Mouse (Mus musculus) limb, embryonic 13.5 days (tissue): ENCODE data around the gene Usp21. TPM values are rescaled to one million over a fixed set of nuclear protein-coding genes. Genes with fewer than 3 reads are reported as not detected.
A peak's percentile ranks its signal among the peaks of the same experiment; 100 is the strongest.
"Not testable (repeated sequence)": the region's sequence is repeated elsewhere in the genome, so short reads cannot be mapped to it uniquely, and the experiment has no call there.

Experiments
- ATAC-seq: fragments of 200-750 bp; cut with Nextera tagmentation; 2 replicates; pipeline ENCODE4 v1.8.0; 2017; ENCODE audit warnings: low read depth, moderate number of reproducible peaks, moderate TSS enrichment; ENCODE audit not compliant: low FRiP score
- H3K27ac ChIP-seq: fragments of 300-500 bp; sonication (generic); 2 replicates; pipeline ENCODE4 v1.5.1; 2015; ENCODE audit warnings: inconsistent platforms, mild to moderate bottlenecking, moderate library complexity
- H3K27me3 ChIP-seq: fragments of 300-500 bp; sonication (generic); 2 replicates; pipeline ENCODE4 v1.6.1; 2015; ENCODE audit warnings: mild to moderate bottlenecking, inconsistent platforms
- H3K36me3 ChIP-seq: fragments of 300-500 bp; sonication (generic); 2 replicates; pipeline ENCODE4 v1.6.1; 2015; ENCODE audit warnings: inconsistent platforms, mild to moderate bottlenecking, moderate library complexity
- H3K4me1 ChIP-seq: fragments of 300-500 bp; sonication (generic); 2 replicates; pipeline ENCODE4 v1.6.1; 2015; ENCODE audit warnings: inconsistent platforms
- H3K4me2 ChIP-seq: fragments of 300-500 bp; sonication (generic); replicated peaks from 2 replicates; pipeline ENCODE4 v1.6.1; 2015; ENCODE audit warnings: inconsistent platforms, mild to moderate bottlenecking, moderate library complexity
- H3K4me3 ChIP-seq: fragments of 300-500 bp; sonication (generic); 2 replicates; pipeline ENCODE4 v1.5.1; 2015; ENCODE audit warnings: moderate library complexity, mild to moderate bottlenecking, inconsistent platforms
- H3K9ac ChIP-seq: fragments of 300-500 bp; sonication (generic); 2 replicates; pipeline ENCODE4 v1.6.1; 2015; ENCODE audit warnings: mild to moderate bottlenecking, inconsistent platforms
- H3K9me3 ChIP-seq: fragments of 300-500 bp; sonication (generic); 2 replicates; pipeline ENCODE4 v1.6.1; 2016; ENCODE audit warnings: inconsistent platforms
- WGBS: fragments of 180-500 bp; shearing (Covaris S2); methylation state at CpG from one replicate; pipeline ENCODE4 v1.1.7; 2015; 5-methylcytosine and 5-hydroxymethylcytosine counted together
- polyA plus RNA-seq: library from polyadenylated mRNA; unstranded; fragments of >200 nt; fragmentation: Nextera tagmentation; extraction: Ambion mirVana; gene quantifications from 2 replicates; pipeline ENCODE4 v1.2.1, GENCODE M21; 2015

Gene Usp21
- polyA plus RNA-seq, 1 experiment from 2014 or later: 126 TPM

DNA sequence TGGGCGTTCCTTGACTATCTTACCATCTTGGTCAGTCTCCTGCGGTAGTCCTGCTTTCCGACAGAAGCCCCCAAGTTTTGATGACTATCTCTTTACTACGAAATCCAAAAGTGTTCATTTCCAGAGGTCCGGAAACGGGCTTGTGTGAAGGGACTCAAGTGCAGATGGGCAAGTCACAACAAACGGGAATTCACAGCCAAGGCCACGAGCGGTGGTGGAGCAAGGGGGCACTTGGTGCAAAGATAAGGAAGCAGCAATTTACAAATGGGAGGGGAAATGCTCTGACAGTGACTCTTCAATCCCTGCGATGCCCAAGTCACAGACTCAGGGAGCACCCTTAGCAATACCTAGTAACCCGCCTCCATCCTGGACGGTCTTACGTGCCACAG, 40.3 kb downstream of the Usp21 start:
- WGBS: 12% methylated on average over 13 of the region's 13 CpGs
- peak overlapping the region; percentile 84 for H3K4me2 ChIP-seq
- peak overlapping the region; percentile 48; the same call in 1 of the 2 replicates for H3K9ac ChIP-seq
- H3K27me3 ChIP-seq: no peaks in the 10 kb centered on the region
- peaks cover 62% of the 10 kb centered on the region for H3K4me1 ChIP-seq
- peak; percentile 1; the same call in 1 of the 2 replicates for ATAC-seq
- peak overlapping the region; percentile 81 for H3K4me3 ChIP-seq
- H3K27ac ChIP-seq: peak overlapping the region; percentile 90
- peaks cover 28% of the 10 kb centered on the region for H3K36me3 ChIP-seq
- no peaks in the 10 kb centered on the region for H3K9me3 ChIP-seq

DNA sequence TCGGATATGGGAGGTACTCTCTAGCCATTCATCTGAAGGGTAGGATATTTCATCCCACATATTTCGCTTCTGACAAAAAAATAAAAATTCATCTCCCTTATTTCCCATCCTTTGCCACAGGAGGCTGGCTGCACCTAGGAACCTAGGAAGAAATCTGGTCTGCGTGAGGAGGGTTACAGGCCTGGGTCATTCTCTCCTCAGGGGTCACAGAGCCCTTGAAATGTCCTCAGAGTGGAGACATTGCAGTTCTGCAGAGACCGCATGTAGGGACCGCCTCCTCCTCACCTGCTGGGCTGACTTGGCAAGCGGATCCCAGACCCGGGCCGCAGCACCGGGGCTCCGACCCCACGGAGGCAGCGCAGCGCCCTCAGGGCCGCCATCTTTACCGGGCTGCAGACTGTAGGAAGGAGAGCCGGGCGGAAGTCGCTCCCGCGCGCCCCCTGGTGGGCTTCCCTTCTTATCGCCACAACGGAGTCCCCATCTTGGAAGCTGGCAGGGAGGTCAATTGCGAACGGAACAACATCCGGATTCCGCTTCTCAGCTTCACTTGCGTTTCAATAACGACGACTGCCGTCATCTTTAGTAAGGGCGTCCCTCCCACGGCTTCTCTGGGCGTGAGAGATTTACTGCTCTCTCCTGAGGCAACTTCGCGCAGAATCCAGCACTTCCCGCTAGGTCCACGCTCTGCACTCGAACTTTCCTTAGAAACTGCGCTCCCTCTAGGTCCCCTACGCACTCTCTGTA, 40.9 kb downstream of the Usp21 start:
- Histone ChIP-seq H3K4me3 (peak overlapping the region; percentile 81), H3K27me3 (no peaks in the 10 kb centered on the region), H3K9ac (peak overlapping the region; percentile 90), H3K36me3 (peaks cover 34% of the 10 kb centered on the region), H3K4me1 (peaks cover 57% of the 10 kb centered on the region), H3K27ac (peak overlapping the region; percentile 90), H3K9me3 (no peaks in the 10 kb centered on the region), H3K4me2 (peak overlapping the region; percentile 84)
- under 1% methylated on average over 41 of the region's 41 CpGs for WGBS
- peak; percentile 92 for ATAC-seq

DNA sequence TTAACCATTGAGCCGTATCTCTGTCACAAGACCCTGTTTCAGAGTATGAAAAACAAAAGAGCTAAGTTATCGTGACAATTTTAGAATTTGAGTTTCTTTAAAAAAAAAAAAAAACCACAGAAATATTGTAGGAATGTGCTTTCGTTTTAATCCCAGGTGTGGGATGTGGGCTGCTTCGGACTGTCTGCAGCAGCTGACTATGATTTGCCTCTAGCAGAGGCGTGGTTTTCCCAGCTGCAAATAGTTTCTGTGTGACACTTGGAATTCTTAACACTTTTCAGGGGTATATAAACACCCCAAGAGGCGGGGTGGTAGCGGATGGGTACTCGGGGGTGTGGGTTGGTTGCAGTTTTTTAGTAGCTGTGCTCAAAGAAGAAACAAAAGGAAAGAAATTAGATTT, 42.4 kb downstream of the Usp21 start:
- peaks cover 41% of the 10 kb centered on the region for H3K4me1 ChIP-seq
- no peak for ATAC-seq
- H3K4me2 ChIP-seq: peak overlapping the region; percentile 84
- no peak overlapping the region for H3K4me3 ChIP-seq
- peak overlapping the region; percentile 19; the same call in 1 of the 2 replicates for H3K9ac ChIP-seq
- H3K36me3 ChIP-seq: peaks cover 49% of the 10 kb centered on the region
- H3K27me3 ChIP-seq: no peaks in the 10 kb centered on the region
- H3K27ac ChIP-seq: no peak overlapping the region
- H3K9me3 ChIP-seq: no peaks in the 10 kb centered on the region
- 78% methylated on average over 8 of the region's 8 CpGs for WGBS

DNA sequence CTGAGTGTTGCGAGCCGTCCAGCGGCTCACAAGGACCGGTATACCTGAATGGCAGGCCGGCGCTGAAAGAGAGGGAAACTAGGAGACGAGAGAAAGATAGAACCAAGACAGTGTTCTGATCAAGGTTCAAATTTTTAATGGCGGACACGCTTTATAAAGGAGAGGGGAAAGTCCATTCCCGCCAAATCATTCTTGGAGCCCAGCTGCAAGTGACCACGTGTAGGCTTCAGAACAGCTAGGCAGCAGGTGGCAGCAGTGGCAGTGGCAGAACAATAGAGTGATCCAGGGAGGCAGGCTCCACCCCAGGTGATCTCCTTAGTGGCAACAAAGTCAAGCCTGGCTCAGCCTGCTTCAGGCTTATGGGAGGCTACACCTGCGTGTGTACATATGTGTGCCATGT, 45.8 kb downstream of the Usp21 start:
- not testable (repeated sequence) for H3K27me3 ChIP-seq, H3K9ac ChIP-seq, H3K4me3 ChIP-seq, ATAC-seq, H3K27ac ChIP-seq, H3K9me3 ChIP-seq, H3K4me2 ChIP-seq
- H3K36me3 ChIP-seq: peaks cover 83% of the 10 kb centered on the region
- H3K4me1 ChIP-seq: peaks cover 15% of the 10 kb centered on the region
- 86% methylated on average over 12 of the region's 12 CpGs for WGBS

DNA sequence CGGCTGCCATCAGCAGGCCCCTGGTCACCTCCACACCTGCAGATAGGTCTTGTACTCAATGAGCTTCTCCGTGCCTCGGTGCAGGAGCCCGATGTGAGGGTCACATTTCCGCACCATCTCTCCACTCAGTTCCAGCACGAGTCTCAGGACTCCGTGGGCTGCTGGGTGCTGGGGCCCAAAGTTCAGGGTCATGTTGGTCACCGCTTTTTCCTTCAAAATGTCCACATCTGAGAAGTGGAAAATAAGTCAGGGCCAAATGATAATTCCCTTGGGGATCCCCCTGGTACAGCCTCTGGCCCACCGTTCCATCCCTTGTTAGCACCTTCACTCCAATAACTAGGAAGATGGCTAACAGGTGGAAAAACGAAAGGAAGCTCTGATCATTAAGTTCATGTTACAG, 46.9 kb downstream of the Usp21 start:
- ATAC-seq: no peak
- peaks cover 93% of the 10 kb centered on the region for H3K36me3 ChIP-seq
- no peak overlapping the region for H3K9ac ChIP-seq
- 86% methylated on average over 10 of the region's 10 CpGs for WGBS
- no peak overlapping the region for H3K4me2 ChIP-seq
- H3K27me3 ChIP-seq: no peaks in the 10 kb centered on the region
- H3K4me1 ChIP-seq: peaks cover 9% of the 10 kb centered on the region
- H3K4me3 ChIP-seq: no peak overlapping the region
- H3K27ac ChIP-seq: no peak overlapping the region
- H3K9me3 ChIP-seq: no peaks in the 10 kb centered on the region

DNA sequence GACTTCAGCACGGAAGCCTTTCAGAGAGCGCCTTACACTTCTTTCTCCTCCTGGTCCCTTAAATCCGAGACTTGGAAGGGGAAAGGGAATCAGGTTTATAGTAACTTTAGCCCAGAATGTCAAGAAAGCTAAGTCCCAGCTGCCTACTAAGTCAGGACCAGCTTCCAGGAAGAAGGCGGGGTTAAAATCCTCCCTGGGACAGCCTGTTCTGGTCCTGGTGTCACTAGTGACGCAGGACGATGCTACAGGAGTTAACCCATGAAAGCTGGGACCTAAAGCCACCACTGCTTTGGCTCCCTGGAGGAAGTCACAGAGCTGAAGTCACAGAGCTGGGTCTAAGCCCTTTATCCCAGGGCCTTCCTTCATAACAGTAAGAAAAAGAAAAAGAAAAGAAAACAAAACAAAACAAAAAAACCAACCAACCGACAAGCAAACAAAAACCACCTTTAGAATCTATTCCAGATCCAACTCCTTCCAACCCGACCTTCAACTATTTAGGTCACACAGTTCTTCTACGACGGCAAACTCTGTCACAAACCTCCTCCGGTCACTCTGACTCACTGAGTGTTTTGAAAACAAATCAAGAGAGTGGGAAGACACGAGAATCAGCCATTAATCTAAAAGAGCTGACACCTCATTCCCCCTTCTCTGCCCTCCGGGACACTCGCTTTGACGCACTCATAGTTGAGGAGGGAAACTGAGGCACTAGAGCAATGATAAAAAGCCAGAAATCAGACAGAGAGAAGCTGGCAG, 47.6 kb downstream of the Usp21 start:
- Histone ChIP-seq H3K27me3 (no peaks in the 10 kb centered on the region), H3K4me1 (peaks cover 3% of the 10 kb centered on the region; the same call in 1 of the 2 replicates), H3K9ac (0 out of 2 replicates have a peak overlapping the region, but pooled peaks have one; percentile 19), H3K27ac (no peak overlapping the region), H3K4me2 (no peak overlapping the region), H3K4me3 (no peak overlapping the region), H3K9me3 (no peaks in the 10 kb centered on the region), H3K36me3 (peaks cover 96% of the 10 kb centered on the region)
- ATAC-seq: no peak
- WGBS: 83% methylated on average over 15 of the region's 15 CpGs

DNA sequence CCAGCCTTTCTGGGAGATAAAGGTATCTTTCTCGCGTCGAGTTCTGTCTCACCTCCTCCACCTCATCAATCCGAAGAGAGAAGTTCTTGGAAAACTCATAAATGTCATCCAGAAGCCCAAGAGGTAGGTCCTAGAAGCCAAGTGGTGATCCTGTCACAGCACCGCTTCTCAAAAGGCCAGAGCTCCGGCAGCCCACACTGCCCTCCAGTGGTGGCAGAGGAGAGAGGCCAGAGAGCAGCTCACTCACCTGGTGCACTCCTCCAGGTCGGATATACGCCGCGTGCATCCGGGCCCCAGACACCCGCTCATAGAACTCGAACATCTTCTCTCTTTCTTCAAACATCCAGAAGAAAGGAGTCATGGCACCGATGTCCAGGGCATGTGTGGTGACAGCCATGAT, 49.3 kb downstream of the Usp21 start:
- Histone ChIP-seq H3K27me3 (no peaks in the 10 kb centered on the region), H3K9ac (no peak overlapping the region), H3K27ac (no peak overlapping the region), H3K4me3 (no peak overlapping the region), H3K36me3 (peaks cover 99% of the 10 kb centered on the region), H3K9me3 (no peaks in the 10 kb centered on the region), H3K4me2 (no peak overlapping the region), H3K4me1 (no peaks in the 10 kb centered on the region)
- no peak for ATAC-seq
- 73% methylated on average over 14 of the region's 14 CpGs for WGBS

DNA sequence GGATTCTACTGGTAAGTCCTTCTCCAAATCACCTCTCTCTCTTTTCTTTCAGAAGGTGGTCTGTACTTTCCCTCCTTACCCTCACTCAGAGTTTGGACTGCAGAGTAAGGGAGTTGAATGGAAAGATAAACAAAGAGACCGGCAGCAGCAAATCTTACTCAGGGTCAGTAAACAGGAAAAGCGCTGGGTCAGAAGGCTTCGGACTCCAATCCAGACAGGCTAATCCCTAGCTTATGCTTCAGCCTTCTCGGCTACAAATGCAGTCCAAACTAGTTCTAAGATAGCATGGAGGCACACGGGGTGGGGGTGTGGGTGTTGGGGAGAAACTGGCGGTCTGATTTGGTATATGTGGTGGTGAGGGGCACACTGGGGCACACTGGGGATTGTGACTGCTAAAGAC, 50.4 kb downstream of the Usp21 start:
- Histone ChIP-seq H3K4me1 (no peaks in the 10 kb centered on the region), H3K9ac (no peak overlapping the region), H3K27ac (no peak overlapping the region), H3K4me2 (no peak overlapping the region), H3K4me3 (no peak overlapping the region), H3K9me3 (no peaks in the 10 kb centered on the region), H3K27me3 (no peaks in the 10 kb centered on the region), H3K36me3 (peaks cover 92% of the 10 kb centered on the region)
- WGBS: 90% methylated on average over 6 of the region's 6 CpGs
- no peak for ATAC-seq

DNA sequence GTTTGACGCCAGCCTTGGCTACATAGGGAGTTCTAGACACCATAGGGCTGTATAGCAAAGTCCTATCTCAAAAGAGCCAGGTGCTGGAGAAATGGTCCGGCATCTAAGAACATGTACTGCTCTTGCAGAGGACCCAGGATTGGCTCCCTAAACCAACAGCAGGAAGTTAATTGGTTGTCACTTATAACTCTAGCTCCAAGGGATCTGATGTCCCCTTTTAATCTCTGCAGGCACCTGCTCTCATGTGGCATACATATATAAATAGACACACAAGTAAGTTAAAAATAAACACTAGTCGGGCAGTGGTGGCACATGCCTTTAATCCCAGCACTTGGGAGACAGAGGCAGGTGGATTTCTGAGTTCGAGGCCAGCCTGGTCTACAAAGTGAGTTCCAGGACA, 52.0 kb downstream of the Usp21 start:
- H3K4me2 ChIP-seq: no peak overlapping the region
- H3K27me3 ChIP-seq: no peaks in the 10 kb centered on the region
- no peaks in the 10 kb centered on the region for H3K9me3 ChIP-seq
- WGBS: 93% methylated on average over 4 of the region's 4 CpGs
- H3K4me3 ChIP-seq: no peak overlapping the region
- no peak overlapping the region for H3K9ac ChIP-seq
- no peak for ATAC-seq
- H3K36me3 ChIP-seq: peaks cover 75% of the 10 kb centered on the region
- H3K27ac ChIP-seq: no peak overlapping the region
- H3K4me1 ChIP-seq: peaks cover 4% of the 10 kb centered on the region

DNA sequence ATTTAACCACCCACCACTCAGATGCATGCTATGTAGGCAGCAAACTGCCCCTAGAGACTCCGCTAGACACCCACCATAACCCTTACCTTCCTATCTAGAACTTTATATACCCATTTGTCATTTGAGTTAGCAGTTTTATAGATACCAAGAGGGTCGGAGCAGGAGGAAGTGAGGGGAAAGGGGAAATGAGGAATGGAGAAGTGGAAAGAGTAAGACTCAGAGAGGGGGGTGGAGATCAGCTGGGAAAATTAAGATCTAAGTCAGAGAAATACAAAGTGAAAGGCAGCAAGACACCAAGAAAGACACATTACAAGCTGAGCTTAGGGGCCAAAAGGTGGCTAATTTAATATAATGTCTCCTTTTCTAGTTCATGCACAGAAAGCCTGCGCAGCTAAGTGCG, 53.3 kb downstream of the Usp21 start:
- H3K36me3 ChIP-seq: peaks cover 63% of the 10 kb centered on the region
- ATAC-seq: no peak
- 84% methylated on average over 4 of the region's 4 CpGs for WGBS
- H3K27ac ChIP-seq: no peak overlapping the region
- H3K4me2 ChIP-seq: no peak overlapping the region
- no peak overlapping the region for H3K4me3 ChIP-seq
- H3K9me3 ChIP-seq: no peaks in the 10 kb centered on the region
- no peak overlapping the region for H3K9ac ChIP-seq
- no peaks in the 10 kb centered on the region for H3K27me3 ChIP-seq
- H3K4me1 ChIP-seq: peaks cover 16% of the 10 kb centered on the region

DNA sequence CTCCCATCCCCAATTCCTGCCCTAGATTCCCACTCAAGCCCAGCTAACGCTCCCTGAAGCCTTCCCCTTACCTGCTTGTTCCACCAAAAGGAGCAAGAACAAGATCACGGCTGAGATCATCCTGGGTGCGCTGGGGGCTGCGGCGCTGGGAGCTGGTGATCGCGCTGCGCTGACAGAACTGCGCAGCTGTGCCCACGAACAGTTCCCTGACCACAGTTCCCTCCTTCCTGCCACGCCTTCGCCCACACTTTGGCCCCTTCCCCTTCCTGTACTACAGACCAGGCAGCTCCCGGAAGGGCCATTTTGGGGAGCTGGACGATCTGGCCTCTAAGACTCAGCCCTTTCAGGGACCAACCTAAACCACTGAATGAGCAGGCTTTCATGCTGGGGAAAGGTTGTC, 53.7 kb downstream of the Usp21 start, which contains the start of gene Fcer1g:
Gene Fcer1g, minus strand, starts transcription at position 240 of the 400 bp plus-strand sequence.
- no peak within 1 kb of the TSS for H3K4me2 ChIP-seq
- no peak for ATAC-seq
- H3K9me3 ChIP-seq: no peaks in the 10 kb centered on the region
- 93% methylated on average over 14 of the region's 14 CpGs for WGBS
- no peaks in the 10 kb centered on the region for H3K27me3 ChIP-seq
- no peak within 1 kb of the TSS for H3K9ac ChIP-seq
- H3K36me3 ChIP-seq: peaks cover 58% of the 10 kb centered on the region
- no peak within 1 kb of the TSS for H3K4me3 ChIP-seq
- no peak within 1 kb of the TSS for H3K27ac ChIP-seq
- peaks cover 16% of the 10 kb centered on the region for H3K4me1 ChIP-seq
